ENCODE assay signal across 7 mouse cellular contexts in the genomic region with DNA sequence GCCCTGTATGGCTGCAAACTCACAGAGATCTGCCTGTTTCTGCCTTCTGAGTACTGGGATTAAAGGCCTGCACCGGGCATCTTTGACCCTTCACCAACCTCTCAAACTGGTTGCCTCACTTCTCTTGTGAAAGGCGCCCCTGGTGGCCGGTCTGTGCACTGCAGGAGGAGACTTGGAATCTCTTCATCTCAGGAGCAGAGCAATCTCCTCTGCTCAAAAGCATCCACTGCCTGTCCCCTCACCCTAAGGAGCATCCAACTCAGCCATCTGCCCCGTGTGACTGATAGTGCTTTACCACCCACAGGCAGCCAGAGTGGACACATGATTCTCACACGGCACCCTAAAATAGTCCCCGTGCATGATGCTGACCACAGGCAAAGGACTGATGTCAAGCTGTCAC.
DNase-seq lines count a peak whose midpoint lies in the region; ATAC-seq and TF ChIP-seq lines count a peak whose summit lies in the region.

No protein-coding gene starts in this region.

- no peak for TF ChIP-seq POLR2A in bone marrow macrophage, adult 2 months (IDR thresholded peaks at IDR 0.05; ENCODE audit: borderline replicate concordance, low read depth, low read length)
- no peak for TF ChIP-seq POLR2A in small intestine, adult 2 months (IDR thresholded peaks at IDR 0.05; ENCODE audit: low read depth, low read length)

- TF ChIP-seq CTCF in bone marrow macrophage, adult 2 months (IDR thresholded peaks at IDR 0.05; ENCODE audit: low read depth, low read length) = peak; percentile 89
- TF ChIP-seq CTCF in small intestine, adult 2 months (IDR thresholded peaks at IDR 0.05; ENCODE audit: extremely low read depth, insufficient read length, insufficient replicate concordance, low read depth, low read length) = peak; percentile 75; the same call in 1 of the 2 replicates

- H3K27ac ChIP-seq in bone marrow macrophage, adult 2 months (ENCODE audit: insufficient read depth, low read depth, low read length) = peak overlapping the region; percentile 49
- H3K27ac ChIP-seq in hindbrain, embryonic 14.5 days = peak overlapping the region; percentile 11; the same call in 1 of the 2 replicates
- no peak overlapping the region for H3K27ac ChIP-seq in liver, embryonic 13.5 days
- H3K27ac ChIP-seq in small intestine, adult 2 months (ENCODE audit: insufficient read depth, low read depth, low read length) = no peak overlapping the region

- H3K4me2 ChIP-seq in hindbrain, embryonic 14.5 days (replicated peaks) = no peak overlapping the region
- H3K4me2 ChIP-seq in liver, embryonic 13.5 days = no peak overlapping the region

- DNase-seq in urinary bladder, postnatal 25 days (ENCODE audit: low spot score) = peak; percentile 20
- no peak for DNase-seq in urinary bladder, postnatal 10 days (ENCODE audit: low spot score)
- no peak for DNase-seq in hindbrain, embryonic 14.5 days (ENCODE audit: low spot score)
- DNase-seq in liver, embryonic 13.5 days = peak; percentile 57

- 65% methylated on average over 6 of the region's 6 CpGs for WGBS in hindbrain, embryonic 14.5 days
- 41% methylated on average over 6 of the region's 6 CpGs for WGBS in liver, embryonic 13.5 days (ENCODE audit: insufficient replicate concordance)
- 59% methylated on average over 6 of the region's 6 CpGs for WGBS in small intestine, adult 2 months

- no peaks in the 10 kb centered on the region for H3K36me3 ChIP-seq in hindbrain, embryonic 14.5 days (replicated peaks; ENCODE audit: control insufficient read depth, insufficient read depth)
- H3K36me3 ChIP-seq in liver, embryonic 13.5 days = no peaks in the 10 kb centered on the region
- no peaks in the 10 kb centered on the region for H3K36me3 ChIP-seq in small intestine, adult 2 months (ENCODE audit: control insufficient read depth, insufficient read depth, low read length)

- peak; percentile 82 for ATAC-seq in erythroblast, adult 5-6 weeks (replicated peaks; ENCODE audit: low FRiP score, poor library complexity, severe bottlenecking)
- no peak for ATAC-seq in hindbrain, embryonic 14.5 days (ENCODE audit: low FRiP score)
- no peak for ATAC-seq in liver, embryonic 13.5 days (ENCODE audit: low read depth)

- H3K9ac ChIP-seq in hindbrain, embryonic 14.5 days = no peak overlapping the region
- H3K9ac ChIP-seq in liver, embryonic 13.5 days = no peak overlapping the region

- no peaks in the 10 kb centered on the region for H3K27me3 ChIP-seq in hindbrain, embryonic 14.5 days (ENCODE audit: control insufficient read depth, insufficient read depth, low read length)
- H3K27me3 ChIP-seq in liver, embryonic 13.5 days = peaks cover 23% of the 10 kb centered on the region
- H3K27me3 ChIP-seq in small intestine, adult 2 months (ENCODE audit: control insufficient read depth, insufficient read depth, low read length) = no peaks in the 10 kb centered on the region

- peaks cover 49% of the 10 kb centered on the region for H3K4me1 ChIP-seq in bone marrow macrophage, adult 2 months (ENCODE audit: control insufficient read depth, insufficient read depth, low read length)
- H3K4me1 ChIP-seq in hindbrain, embryonic 14.5 days (replicated peaks; ENCODE audit: control insufficient read depth, insufficient read depth, low read length) = peaks cover 21% of the 10 kb centered on the region
- H3K4me1 ChIP-seq in liver, embryonic 13.5 days (replicated peaks) = peaks cover 24% of the 10 kb centered on the region
- peaks cover 35% of the 10 kb centered on the region for H3K4me1 ChIP-seq in small intestine, adult 2 months (ENCODE audit: control insufficient read depth, insufficient read depth, insufficient read length, low read length)

- no peaks in the 10 kb centered on the region for H3K9me3 ChIP-seq in hindbrain, embryonic 14.5 days (ENCODE audit: control insufficient read depth, low read length)
- H3K9me3 ChIP-seq in liver, embryonic 13.5 days (replicated peaks) = no peaks in the 10 kb centered on the region

- H3K4me3 ChIP-seq in bone marrow macrophage, adult 2 months (ENCODE audit: insufficient read depth, low read length) = no peak overlapping the region
- no peak overlapping the region for H3K4me3 ChIP-seq in hindbrain, embryonic 14.5 days (replicated peaks; ENCODE audit: low read length)
- H3K4me3 ChIP-seq in liver, embryonic 13.5 days (replicated peaks) = no peak overlapping the region
- no peak overlapping the region for H3K4me3 ChIP-seq in small intestine, adult 2 months (ENCODE audit: low read depth, low read length)

Comparison
In these comparisons a context has a peak if more than half of its experiments do, and no peak if none do; other contexts are left out.
1. DNase-seq: peak in urinary bladder, postnatal 25 days (single experiment) and liver, embryonic 13.5 days (single experiment); none in urinary bladder, postnatal 10 days (single experiment) and hindbrain, embryonic 14.5 days (single experiment).
2. H3K27ac ChIP-seq: peak in bone marrow macrophage, adult 2 months (single experiment) and hindbrain, embryonic 14.5 days (single experiment); none in liver, embryonic 13.5 days (single experiment) and small intestine, adult 2 months (single experiment).